Mouse (Mus musculus): Measurements from ENCODE around the gene Vps13d. TPM values are rescaled to one million over a fixed set of nuclear protein-coding genes. Genes with fewer than 3 reads are reported as not detected.

Vps13d gene
- polyA plus RNA-seq, 1 experiment from 2014 or later, result 9.5 TPM

GRCm38 (mm10) chr4:145215396-145215795 is 20.6 kb upstream of the Vps13d start:
- H3K27ac ChIP-seq (ENCODE audit: low read length), result no peak overlapping the region
- H3K27me3 ChIP-seq (ENCODE audit: control insufficient read depth, insufficient read depth, low read length), result no peaks in the 10 kb centered on the region
- ATAC-seq (ENCODE audit: insufficient read depth, low FRiP score), result no peak
- H3K9ac ChIP-seq (ENCODE audit: low read length), result no peak overlapping the region
- no peak overlapping the region for H3K4me2 ChIP-seq (ENCODE audit: low read depth, low read length)
- no peak overlapping the region for H3K4me3 ChIP-seq (replicated peaks; ENCODE audit: low read length)
- 67% methylated on average over 2 of the region's 2 CpGs for WGBS
- H3K4me1 ChIP-seq (ENCODE audit: control insufficient read depth, insufficient read depth, low read length), result 0 out of 2 replicates have a peak, but pooled peaks cover 8% of the 10 kb centered on the region
- H3K36me3 ChIP-seq (ENCODE audit: control insufficient read depth, insufficient read depth, low read length), result no peaks in the 10 kb centered on the region
- H3K9me3 ChIP-seq (replicated peaks; ENCODE audit: control insufficient read depth, low read length), result no peaks in the 10 kb centered on the region

DNA sequence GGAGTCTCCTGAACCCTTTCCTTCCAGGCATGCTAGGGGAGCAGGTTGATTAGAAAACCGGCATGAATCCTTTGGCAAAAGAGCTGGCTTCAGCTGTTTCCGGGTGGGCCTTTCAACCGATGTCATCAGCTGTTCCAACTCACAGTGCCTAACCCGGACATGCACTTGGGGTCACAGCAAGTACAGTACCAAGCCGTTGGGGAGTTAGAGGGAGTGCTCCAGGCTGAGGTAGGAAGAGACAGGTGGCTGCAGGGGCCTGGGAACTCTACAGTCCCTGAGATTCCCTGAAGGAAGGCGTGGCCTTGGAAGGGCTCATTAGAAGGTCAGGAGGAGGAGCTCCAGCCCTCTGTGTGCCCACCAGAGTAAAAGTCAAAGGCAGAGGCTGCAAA is 20.0 kb upstream of the Vps13d start:
- Histone ChIP-seq H3K9me3 (replicated peaks; ENCODE audit: control insufficient read depth, low read length) (no peaks in the 10 kb centered on the region), H3K9ac (ENCODE audit: low read length) (no peak overlapping the region), H3K27me3 (ENCODE audit: control insufficient read depth, insufficient read depth, low read length) (no peaks in the 10 kb centered on the region), H3K4me2 (ENCODE audit: low read depth, low read length) (no peak overlapping the region), H3K4me3 (replicated peaks; ENCODE audit: low read length) (no peak overlapping the region), H3K36me3 (ENCODE audit: control insufficient read depth, insufficient read depth, low read length) (no peaks in the 10 kb centered on the region), H3K27ac (ENCODE audit: low read length) (0 out of 2 replicates have a peak overlapping the region, but pooled peaks have one; percentile 6), H3K4me1 (ENCODE audit: control insufficient read depth, insufficient read depth, low read length) (0 out of 2 replicates have a peak, but pooled peaks cover 8% of the 10 kb centered on the region)
- ATAC-seq (ENCODE audit: insufficient read depth, low FRiP score), result peak; percentile 36; the same call in 1 of the 2 replicates
- WGBS, result 32% methylated on average over 6 of the region's 6 CpGs

DNA sequence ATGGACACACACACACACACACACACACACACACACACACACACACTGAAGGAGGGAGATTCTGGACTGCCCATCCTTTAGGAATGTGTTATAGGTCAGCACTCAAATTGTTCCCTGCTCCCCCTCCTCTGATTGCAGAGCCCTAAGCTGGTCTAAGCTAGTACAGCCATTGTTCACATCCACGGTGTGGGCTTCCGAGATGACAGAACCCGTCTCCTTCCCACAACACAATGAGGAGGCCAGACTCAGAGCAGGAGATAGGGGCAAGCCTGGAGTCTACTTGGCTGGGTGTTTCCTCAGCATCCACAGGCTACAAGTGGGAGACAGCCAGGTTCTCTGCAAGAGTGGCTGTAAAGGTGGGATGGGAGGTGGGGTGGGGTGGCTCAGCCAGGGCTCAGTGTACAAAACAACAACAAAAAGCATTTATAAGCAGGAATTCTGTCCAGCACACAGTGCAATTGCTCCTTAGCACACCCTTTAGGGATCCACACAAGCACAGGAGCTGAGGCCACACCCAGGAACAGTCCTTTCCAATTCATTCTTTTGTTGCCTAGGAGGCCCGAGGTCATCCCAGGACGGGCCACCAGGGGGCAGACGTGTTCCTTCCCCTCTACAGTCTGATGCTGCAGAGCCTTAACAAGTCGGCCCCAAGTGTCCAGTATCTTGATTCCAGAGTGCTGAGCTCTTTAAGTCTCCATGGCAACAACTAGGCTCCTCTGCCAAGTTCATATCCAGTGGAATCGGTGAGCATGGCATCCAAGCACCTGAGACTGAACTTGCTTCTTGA is 19.4 kb upstream of the Vps13d start:
- no peaks in the 10 kb centered on the region for H3K9me3 ChIP-seq (replicated peaks; ENCODE audit: control insufficient read depth, low read length)
- H3K36me3 ChIP-seq (ENCODE audit: control insufficient read depth, insufficient read depth, low read length), result no peaks in the 10 kb centered on the region
- 0 out of 2 replicates have a peak, but pooled peaks cover 8% of the 10 kb centered on the region for H3K4me1 ChIP-seq (ENCODE audit: control insufficient read depth, insufficient read depth, low read length)
- peak; percentile 85 for ATAC-seq (ENCODE audit: insufficient read depth, low FRiP score)
- H3K27me3 ChIP-seq (ENCODE audit: control insufficient read depth, insufficient read depth, low read length), result no peaks in the 10 kb centered on the region
- 25% methylated on average over 8 of the region's 8 CpGs for WGBS
- H3K4me3 ChIP-seq (replicated peaks; ENCODE audit: low read length), result no peak overlapping the region
- H3K9ac ChIP-seq (ENCODE audit: low read length), result no peak overlapping the region
- no peak overlapping the region for H3K4me2 ChIP-seq (ENCODE audit: low read depth, low read length)
- H3K27ac ChIP-seq (ENCODE audit: low read length), result no peak overlapping the region

GRCm38 (mm10) chr4:145211076-145211475 is 16.3 kb upstream of the Vps13d start:
- 51% methylated on average over 2 of the region's 2 CpGs for WGBS
- Histone ChIP-seq H3K27ac (ENCODE audit: low read length) (no peak overlapping the region), H3K9ac (ENCODE audit: low read length) (no peak overlapping the region), H3K4me1 (ENCODE audit: control insufficient read depth, insufficient read depth, low read length) (0 out of 2 replicates have a peak, but pooled peaks cover 8% of the 10 kb centered on the region), H3K27me3 (ENCODE audit: control insufficient read depth, insufficient read depth, low read length) (no peaks in the 10 kb centered on the region), H3K4me2 (ENCODE audit: low read depth, low read length) (no peak overlapping the region), H3K9me3 (replicated peaks; ENCODE audit: control insufficient read depth, low read length) (no peaks in the 10 kb centered on the region), H3K4me3 (replicated peaks; ENCODE audit: low read length) (no peak overlapping the region), H3K36me3 (ENCODE audit: control insufficient read depth, insufficient read depth, low read length) (no peaks in the 10 kb centered on the region)
- no peak for ATAC-seq (ENCODE audit: insufficient read depth, low FRiP score)

- no peaks in the 10 kb centered on the region for H3K27me3 ChIP-seq (ENCODE audit: control insufficient read depth, insufficient read depth, low read length)
- no peak for ATAC-seq (ENCODE audit: insufficient read depth, low FRiP score)
- no peak overlapping the region for H3K27ac ChIP-seq (ENCODE audit: low read length)
- no peak overlapping the region for H3K4me2 ChIP-seq (ENCODE audit: low read depth, low read length)
- H3K36me3 ChIP-seq (ENCODE audit: control insufficient read depth, insufficient read depth, low read length), result no peaks in the 10 kb centered on the region
- WGBS, result 84% methylated on average over 5 of the region's 5 CpGs
- H3K9ac ChIP-seq (ENCODE audit: low read length), result no peak overlapping the region
- H3K9me3 ChIP-seq (replicated peaks; ENCODE audit: control insufficient read depth, low read length), result no peaks in the 10 kb centered on the region
- 0 out of 2 replicates have a peak, but pooled peaks cover 8% of the 10 kb centered on the region for H3K4me1 ChIP-seq (ENCODE audit: control insufficient read depth, insufficient read depth, low read length)
- no peak overlapping the region for H3K4me3 ChIP-seq (replicated peaks; ENCODE audit: low read length)
Measured at GRCm38 (mm10) chr4:145210564-145210963, 15.8 kb upstream of the Vps13d start.

- no peaks in the 10 kb centered on the region for H3K9me3 ChIP-seq (replicated peaks; ENCODE audit: control insufficient read depth, low read length)
- no peaks in the 10 kb centered on the region for H3K27me3 ChIP-seq (ENCODE audit: control insufficient read depth, insufficient read depth, low read length)
- H3K4me3 ChIP-seq (replicated peaks; ENCODE audit: low read length), result no peak overlapping the region
- H3K4me1 ChIP-seq (ENCODE audit: control insufficient read depth, insufficient read depth, low read length), result 0 out of 2 replicates have a peak, but pooled peaks cover 5% of the 10 kb centered on the region
- ATAC-seq (ENCODE audit: insufficient read depth, low FRiP score), result no peak
- no peak overlapping the region for H3K9ac ChIP-seq (ENCODE audit: low read length)
- 44% methylated on average over 5 of the region's 5 CpGs for WGBS
- no peak overlapping the region for H3K27ac ChIP-seq (ENCODE audit: low read length)
- no peaks in the 10 kb centered on the region for H3K36me3 ChIP-seq (ENCODE audit: control insufficient read depth, insufficient read depth, low read length)
- H3K4me2 ChIP-seq (ENCODE audit: low read depth, low read length), result no peak overlapping the region
Measured at GRCm38 (mm10) chr4:145209690-145210088, 14.9 kb upstream of the Vps13d start.

DNA sequence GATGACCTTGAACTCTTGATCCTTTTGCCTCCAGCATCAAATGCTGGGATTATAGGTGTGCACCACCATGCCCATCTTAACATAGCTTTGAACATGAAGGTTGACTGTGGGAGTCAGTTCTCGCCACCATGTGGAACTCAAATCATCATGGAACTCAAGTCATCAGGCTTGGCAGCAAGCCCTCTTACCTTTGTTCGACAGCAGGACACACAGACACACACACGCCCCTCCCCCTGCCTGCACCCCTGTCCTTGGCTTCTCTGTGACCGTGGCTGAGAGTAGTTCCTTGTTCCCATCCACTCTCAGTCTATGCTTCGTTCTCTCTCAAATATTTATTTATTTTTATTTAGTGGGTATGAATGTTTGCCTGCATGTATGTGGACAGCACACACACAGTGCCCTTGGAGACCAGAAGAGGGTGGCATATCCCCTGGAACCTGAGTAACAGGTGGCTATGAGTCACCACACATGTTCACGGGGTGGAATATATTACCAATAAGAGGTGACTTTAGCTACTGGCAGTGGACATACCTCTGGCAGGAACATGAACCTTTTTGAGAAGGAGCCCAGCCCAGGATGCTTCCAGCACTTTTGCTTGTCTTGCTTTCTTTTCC is 14.4 kb upstream of the Vps13d start:
- Histone ChIP-seq H3K36me3 (ENCODE audit: control insufficient read depth, insufficient read depth, low read length) (no peaks in the 10 kb centered on the region), H3K4me1 (ENCODE audit: control insufficient read depth, insufficient read depth, low read length) (0 out of 2 replicates have a peak, but pooled peaks cover 2% of the 10 kb centered on the region), H3K4me3 (replicated peaks; ENCODE audit: low read length) (no peak overlapping the region), H3K27me3 (ENCODE audit: control insufficient read depth, insufficient read depth, low read length) (no peaks in the 10 kb centered on the region), H3K27ac (ENCODE audit: low read length) (no peak overlapping the region), H3K9ac (ENCODE audit: low read length) (no peak overlapping the region), H3K9me3 (replicated peaks; ENCODE audit: control insufficient read depth, low read length) (no peaks in the 10 kb centered on the region), H3K4me2 (ENCODE audit: low read depth, low read length) (no peak overlapping the region)
- no peak for ATAC-seq (ENCODE audit: insufficient read depth, low FRiP score)
- 56% methylated on average over 6 of the region's 6 CpGs for WGBS

DNA sequence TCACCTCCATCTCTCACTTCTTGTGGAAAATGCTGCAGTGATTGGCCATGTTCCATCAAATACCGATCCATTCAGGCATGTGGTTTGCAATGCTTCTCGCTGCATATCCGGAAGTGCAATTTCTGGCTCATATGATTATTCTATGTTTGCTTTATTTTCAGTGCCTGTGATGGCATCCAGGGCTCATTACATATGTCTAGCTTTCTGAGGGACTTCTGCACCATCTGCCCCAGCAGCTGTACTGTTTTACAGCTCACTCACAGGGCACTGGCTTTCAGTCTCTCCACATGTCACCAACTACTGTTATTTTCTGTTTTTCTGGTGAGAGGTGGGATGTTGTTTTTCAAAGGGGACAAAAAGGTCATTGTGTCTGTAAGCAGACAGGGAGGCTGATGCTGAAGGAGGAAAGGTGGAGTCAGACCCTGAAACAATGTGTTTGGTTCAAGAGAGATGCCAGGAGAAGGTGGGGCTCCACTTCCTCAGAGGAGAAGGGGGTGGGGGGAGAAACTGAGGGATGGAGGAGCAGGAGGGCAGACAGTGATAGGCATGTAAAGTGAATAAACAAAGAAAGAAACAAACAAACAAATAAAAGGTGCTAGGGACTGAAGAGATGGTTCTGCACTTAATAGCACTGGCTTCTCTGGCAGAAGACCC is 13.0 kb upstream of the Vps13d start:
- Histone ChIP-seq H3K36me3 (ENCODE audit: control insufficient read depth, insufficient read depth, low read length) (no peaks in the 10 kb centered on the region), H3K4me2 (ENCODE audit: low read depth, low read length) (no peak overlapping the region), H3K9me3 (replicated peaks; ENCODE audit: control insufficient read depth, low read length) (no peaks in the 10 kb centered on the region), H3K4me1 (ENCODE audit: control insufficient read depth, insufficient read depth, low read length) (no peaks in the 10 kb centered on the region), H3K4me3 (replicated peaks; ENCODE audit: low read length) (no peak overlapping the region), H3K9ac (ENCODE audit: low read length) (no peak overlapping the region), H3K27ac (ENCODE audit: low read length) (no peak overlapping the region), H3K27me3 (ENCODE audit: control insufficient read depth, insufficient read depth, low read length) (no peaks in the 10 kb centered on the region)
- WGBS, result 74% methylated on average over 3 of the region's 3 CpGs
- no peak for ATAC-seq (ENCODE audit: insufficient read depth, low FRiP score)

GRCm38 (mm10) chr4:145204779-145205178 is 10.0 kb upstream of the Vps13d start:
- no peak for ATAC-seq (ENCODE audit: insufficient read depth, low FRiP score)
- H3K4me1 ChIP-seq (ENCODE audit: control insufficient read depth, insufficient read depth, low read length), result peaks cover 3% of the 10 kb centered on the region; the same call in 1 of the 2 replicates
- 86% methylated on average over 8 of the region's 8 CpGs for WGBS

More at GRCm38 (mm10) chr4:145204779-145205178, 10.0 kb upstream of the Vps13d start:
- Histone ChIP-seq H3K4me2 (ENCODE audit: low read depth, low read length) (no peak overlapping the region), H3K4me3 (replicated peaks; ENCODE audit: low read length) (no peak overlapping the region), H3K27ac (ENCODE audit: low read length) (no peak overlapping the region), H3K27me3 (ENCODE audit: control insufficient read depth, insufficient read depth, low read length) (no peaks in the 10 kb centered on the region), H3K9me3 (replicated peaks; ENCODE audit: control insufficient read depth, low read length) (no peaks in the 10 kb centered on the region), H3K36me3 (ENCODE audit: control insufficient read depth, insufficient read depth, low read length) (no peaks in the 10 kb centered on the region), H3K9ac (ENCODE audit: low read length) (no peak overlapping the region)
